Mouse (Mus musculus) hindbrain, embryonic 13.5 days (tissue): Measurements from ENCODE around the gene Ano8. TPM values are rescaled to one million over a fixed set of nuclear protein-coding genes. Genes with fewer than 3 reads are reported as not detected.
"Not testable (repeated sequence)": the region's sequence is repeated elsewhere in the genome, so short reads cannot be mapped to it uniquely, and the experiment has no call there.

Source experiments
- ATAC-seq: fragments of 200-750 bp; cut with Nextera tagmentation; 2 replicates; pipeline ENCODE4 v1.8.0; 2017; ENCODE audit warnings: moderate TSS enrichment; ENCODE audit not compliant: low FRiP score
- H3K27ac ChIP-seq: fragments of 300-500 bp; sonication (generic); 2 replicates; pipeline ENCODE4 v1.5.1; 2015; ENCODE audit warnings: inconsistent platforms, mild to moderate bottlenecking, moderate library complexity
- H3K27me3 ChIP-seq: fragments of 300-500 bp; sonication (generic); 2 replicates; pipeline ENCODE4 v1.6.1; 2015; ENCODE audit warnings: mild to moderate bottlenecking, inconsistent platforms
- H3K36me3 ChIP-seq: fragments of 300-500 bp; sonication (generic); 2 replicates; pipeline ENCODE4 v1.6.1; 2015; ENCODE audit warnings: mild to moderate bottlenecking, inconsistent platforms
- H3K4me1 ChIP-seq: fragments of 300-500 bp; sonication (generic); replicated peaks from 2 replicates; pipeline ENCODE4 v1.6.1; 2015; ENCODE audit warnings: inconsistent platforms
- H3K4me2 ChIP-seq: fragments of 300-500 bp; sonication (generic); 2 replicates; pipeline ENCODE4 v1.6.1; 2015; ENCODE audit warnings: inconsistent platforms, mild to moderate bottlenecking, moderate library complexity
- H3K4me3 ChIP-seq: fragments of 300-500 bp; sonication (generic); 2 replicates; pipeline ENCODE4 v1.5.1; 2015; ENCODE audit warnings: mild to moderate bottlenecking, inconsistent platforms
- H3K9ac ChIP-seq: fragments of 300-500 bp; sonication (generic); 2 replicates; pipeline ENCODE4 v1.6.1; 2015; ENCODE audit warnings: mild to moderate bottlenecking, inconsistent platforms
- H3K9me3 ChIP-seq: fragments of 300-500 bp; sonication (generic); 2 replicates; pipeline ENCODE4 v1.6.1; 2016; ENCODE audit warnings: inconsistent platforms
- WGBS: fragments of 180-500 bp; shearing (Covaris S2); methylation state at CpG from one replicate; pipeline ENCODE4 v1.1.7; 2015; 5-methylcytosine and 5-hydroxymethylcytosine counted together
- polyA plus RNA-seq: library from polyadenylated mRNA; unstranded; fragments of >200 nt; fragmentation: Nextera tagmentation; extraction: Ambion mirVana; gene quantifications from 2 replicates; pipeline ENCODE4 v1.2.1, GENCODE M21; 2015

Ano8 gene
- polyA plus RNA-seq, 1 experiment from 2014 or later = 7.1 TPM

DNA sequence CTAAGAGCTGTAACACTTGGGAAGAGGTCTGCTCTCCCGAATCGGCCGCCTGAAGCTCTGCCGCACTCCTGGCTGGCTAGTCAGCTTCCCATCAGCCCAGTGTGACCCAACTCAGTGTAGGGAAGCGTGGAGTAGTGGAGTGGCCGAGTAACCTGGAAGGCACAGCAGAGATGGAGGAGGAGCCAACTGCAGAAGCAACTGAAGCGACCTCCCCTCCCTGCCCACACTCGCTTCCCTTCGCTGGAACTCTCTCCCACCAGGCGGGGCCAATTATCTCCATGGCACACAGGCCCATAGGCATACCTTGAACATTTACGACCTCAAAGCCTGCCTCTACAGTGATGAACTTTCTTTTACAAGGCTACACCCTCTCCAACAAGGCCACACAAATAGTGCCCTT, 34.0 kb downstream of the Ano8 start:
- Histone ChIP-seq H3K27ac (no peak overlapping the region), H3K9ac (no peak overlapping the region), H3K27me3 (0 out of 2 replicates have a peak, but pooled peaks cover 3% of the 10 kb centered on the region), H3K4me3 (no peak overlapping the region), H3K36me3 (peaks cover 6% of the 10 kb centered on the region), H3K4me1 (no peaks in the 10 kb centered on the region), H3K4me2 (no peak overlapping the region), H3K9me3 (no peaks in the 10 kb centered on the region)
- 48% methylated on average over 11 of the region's 11 CpGs for WGBS
- ATAC-seq = no peak

DNA sequence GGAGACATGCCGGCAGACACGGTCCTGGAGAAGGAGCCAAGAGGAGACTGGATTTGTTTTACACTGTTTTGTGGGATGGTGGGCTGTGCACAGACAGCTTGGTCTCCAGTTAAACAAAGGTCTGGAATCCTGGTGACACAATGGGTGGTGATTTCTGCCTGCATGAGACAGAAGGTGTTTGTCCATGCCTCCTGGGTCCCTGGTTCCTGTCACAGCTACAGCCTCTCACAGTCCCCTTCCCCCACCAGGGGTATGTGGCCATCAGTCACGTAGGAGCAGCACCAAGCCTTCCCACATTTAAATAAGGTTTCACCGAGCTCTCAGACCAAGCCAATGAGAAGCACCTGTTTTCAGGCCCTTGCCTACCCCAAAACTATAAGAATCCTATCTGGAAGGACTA, 34.4 kb downstream of the Ano8 start:
- H3K27ac ChIP-seq = no peak overlapping the region
- no peak overlapping the region for H3K4me2 ChIP-seq
- H3K36me3 ChIP-seq = peaks cover 2% of the 10 kb centered on the region
- H3K9ac ChIP-seq = no peak overlapping the region
- no peak for ATAC-seq
- H3K27me3 ChIP-seq = 0 out of 2 replicates have a peak, but pooled peaks cover 3% of the 10 kb centered on the region
- H3K4me3 ChIP-seq = no peak overlapping the region
- WGBS = 67% methylated on average over 4 of the region's 4 CpGs
- no peaks in the 10 kb centered on the region for H3K9me3 ChIP-seq
- H3K4me1 ChIP-seq = no peaks in the 10 kb centered on the region

GRCm38 (mm10) chr8:71445096-71445495, 40.7 kb downstream of the Ano8 start:
- no peaks in the 10 kb centered on the region for H3K36me3 ChIP-seq
- ATAC-seq = no peak
- WGBS = 87% methylated on average over 7 of the region's 7 CpGs

DNA sequence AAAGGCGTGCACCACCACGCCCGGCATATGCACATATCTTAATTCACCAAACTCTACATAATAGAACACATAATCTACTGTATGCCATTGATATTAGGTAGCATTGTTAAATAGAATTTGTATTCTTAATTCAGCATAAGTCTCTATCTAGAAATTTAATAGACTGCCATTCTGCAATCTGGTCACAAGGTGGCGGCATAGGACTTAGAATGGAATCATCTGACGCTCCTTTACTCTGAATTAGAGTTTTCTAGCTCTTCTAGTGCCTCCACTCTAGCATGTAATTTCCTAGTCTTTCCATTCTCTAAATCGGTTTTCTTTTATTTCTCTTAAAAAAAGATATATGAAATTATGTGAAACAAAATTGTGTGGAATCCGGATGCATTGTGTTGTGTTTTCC, 44.4 kb downstream of the Ano8 start:
- Histone ChIP-seq H3K4me3 (no peak overlapping the region), H3K4me2 (no peak overlapping the region), H3K9me3 (no peaks in the 10 kb centered on the region), H3K27ac (no peak overlapping the region), H3K4me1 (no peaks in the 10 kb centered on the region), H3K9ac (no peak overlapping the region), H3K36me3 (no peaks in the 10 kb centered on the region), H3K27me3 (peaks cover 13% of the 10 kb centered on the region)
- WGBS = under 1% methylated on average over 7 of the region's 7 CpGs
- ATAC-seq = no peak

More at GRCm38 (mm10) chr8:71445096-71445495, 40.7 kb downstream of the Ano8 start:
- Histone ChIP-seq H3K4me3 (no peak overlapping the region), H3K27ac (no peak overlapping the region), H3K4me2 (no peak overlapping the region), H3K9me3 (no peaks in the 10 kb centered on the region), H3K4me1 (no peaks in the 10 kb centered on the region), H3K9ac (no peak overlapping the region), H3K27me3 (peaks cover 9% of the 10 kb centered on the region)

DNA sequence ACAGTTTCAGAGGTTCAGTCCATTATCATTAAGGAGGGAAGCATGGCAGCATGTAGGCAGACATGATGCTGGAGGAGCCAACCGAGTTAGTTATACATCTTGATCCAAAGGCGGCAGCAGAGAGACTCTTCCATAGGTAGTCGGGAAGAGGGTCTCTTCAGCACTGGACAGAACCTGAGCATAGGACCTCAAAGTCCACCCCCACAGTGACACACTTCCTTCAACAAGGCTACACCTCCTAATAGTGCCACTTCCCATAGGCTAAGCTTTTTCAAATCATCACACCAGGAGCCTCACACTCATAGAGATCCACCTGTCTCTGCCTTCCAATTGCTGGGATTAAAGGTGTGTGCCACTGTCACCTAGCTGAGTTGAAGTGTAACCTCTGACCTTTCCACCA, 48.7 kb downstream of the Ano8 start:
- ATAC-seq = no peak
- Histone ChIP-seq H3K9me3 (no peaks in the 10 kb centered on the region), H3K27me3 (peaks cover 9% of the 10 kb centered on the region), H3K4me1 (no peaks in the 10 kb centered on the region), H3K9ac (no peak overlapping the region), H3K4me3 (no peak overlapping the region), H3K4me2 (no peak overlapping the region), H3K27ac (no peak overlapping the region), H3K36me3 (no peaks in the 10 kb centered on the region)
- WGBS = 50% methylated on average over 3 of the region's 3 CpGs

GRCm38 (mm10) chr8:71432935-71433334, 52.8 kb downstream of the Ano8 start:
- not testable (repeated sequence) for H3K27ac ChIP-seq, H3K4me2 ChIP-seq, H3K4me3 ChIP-seq, ATAC-seq, H3K9me3 ChIP-seq, H3K4me1 ChIP-seq, H3K36me3 ChIP-seq, H3K9ac ChIP-seq, H3K27me3 ChIP-seq
- WGBS = 85% methylated on average over 1 of the region's 1 CpGs

Other genes with a start within 250 kb of the Ano8 start
- gene Myo9b, start 213.2 kb downstream of the Ano8 start, polyA plus RNA-seq = 16.4 and 18.5 TPM in 2 replicates
- gene Haus8, start 213.0 kb downstream of the Ano8 start, polyA plus RNA-seq = 58.2 and 58.7 TPM in 2 replicates
- gene Use1, start 119.1 kb downstream of the Ano8 start, polyA plus RNA-seq = 109 and 112 TPM in 2 replicates
- 4.6 and 6.2 TPM in 2 replicates for gene Ocel1, start 114.7 kb downstream of the Ano8 start, polyA plus RNA-seq
- 20.2 and 21.3 TPM in 2 replicates for gene Nr2f6, start 104.0 kb downstream of the Ano8 start, polyA plus RNA-seq
- gene Ushbp1, start 90.2 kb downstream of the Ano8 start, polyA plus RNA-seq = 6.2 and 7.1 TPM in 2 replicates
- 83.3 and 90.9 TPM in 2 replicates for gene Babam1, start 89.1 kb downstream of the Ano8 start, polyA plus RNA-seq
- gene Ankle1, start 80.0 kb downstream of the Ano8 start, polyA plus RNA-seq = 9.5 and 10.3 TPM in 2 replicates
- gene Abhd8, start 22.3 kb downstream of the Ano8 start, polyA plus RNA-seq = 127 and 136 TPM in 2 replicates
- gene Mrpl34, start 21.0 kb downstream of the Ano8 start, polyA plus RNA-seq = 222 and 230 TPM in 2 replicates
- 212 and 214 TPM in 2 replicates for gene Dda1, start 16.8 kb downstream of the Ano8 start, polyA plus RNA-seq
- gene Gtpbp3, start 2.1 kb upstream of the Ano8 start, polyA plus RNA-seq = 13.7 and 14.3 TPM in 2 replicates
- 13.8 and 14.0 TPM in 2 replicates for gene Plvap, start 25.8 kb upstream of the Ano8 start, polyA plus RNA-seq
- gene Ccdc194, start 39.7 kb upstream of the Ano8 start, polyA plus RNA-seq = 0.31 and 0.49 TPM in 2 replicates
- gene Bst2, start 51.5 kb upstream of the Ano8 start, polyA plus RNA-seq = 16.0 and 17.2 TPM in 2 replicates
- gene Mvb12a, start 57.0 kb upstream of the Ano8 start, polyA plus RNA-seq = 55.3 and 59.6 TPM in 2 replicates
- gene Tmem221, start 72.9 kb upstream of the Ano8 start, polyA plus RNA-seq = 0.19 TPM in 1 of 2 replicates, not detected in the other
- gene Nxnl1, start 80.6 kb upstream of the Ano8 start, polyA plus RNA-seq = not detected in 2 replicates
- 78.5 and 81.9 TPM in 2 replicates for gene Slc27a1, start 82.9 kb upstream of the Ano8 start, polyA plus RNA-seq
- 197 and 204 TPM in 2 replicates for gene Pgls, start 106.2 kb upstream of the Ano8 start, polyA plus RNA-seq
- gene Fam129c, start 111.7 kb upstream of the Ano8 start, polyA plus RNA-seq = 6.9 and 8.2 TPM in 2 replicates
- 57.5 and 63.2 TPM in 2 replicates for gene Colgalt1, start 125.0 kb upstream of the Ano8 start, polyA plus RNA-seq
- gene Unc13a, start 185.8 kb upstream of the Ano8 start, polyA plus RNA-seq = 18.0 and 18.9 TPM in 2 replicates
- 3.5 TPM in 2 replicates for gene Jak3, start 190.3 kb upstream of the Ano8 start, polyA plus RNA-seq
- 0.31 and 0.79 TPM in 2 replicates for gene Insl3, start 203.3 kb upstream of the Ano8 start, polyA plus RNA-seq
- gene B3gnt3, start 215.8 kb upstream of the Ano8 start, polyA plus RNA-seq = 0.32 and 0.34 TPM in 2 replicates
- gene Fcho1, start 239.8 kb upstream of the Ano8 start, polyA plus RNA-seq = 62.2 and 68.2 TPM in 2 replicates